Mouse (Mus musculus) liver, embryonic 14.5 days (tissue): ENCODE results near the gene Olfr279. TPM values are rescaled to one million over a fixed set of nuclear protein-coding genes. Genes with fewer than 3 reads are reported as not detected.

Experiments
- ATAC-seq: fragments of 200-750 bp; cut with Nextera tagmentation; 2 replicates; pipeline ENCODE4 v1.8.0; 2017; ENCODE audit warnings: moderate number of reproducible peaks, mild to moderate bottlenecking, moderate library complexity; ENCODE audit not compliant: insufficient read depth
- DNase-seq, 3 experiments: peaks; one replicate each; pipeline ENCODE4 v3.0.0-alpha.2; 2012 to 2013; ENCODE audit warnings: low read depth in 3 of 3, low spot score in 3 of 3
- H3K27ac ChIP-seq: fragments of 300-500 bp; sonication (generic); 2 replicates; pipeline ENCODE4 v1.5.1; 2014; ENCODE audit warnings: moderate library complexity, mild to moderate bottlenecking, control low read depth, inconsistent platforms
- H3K27me3 ChIP-seq: fragments of 300-500 bp; sonication (generic); 2 replicates; pipeline ENCODE4 v1.6.1; 2014; ENCODE audit warnings: mild to moderate bottlenecking, low read length, moderate library complexity; ENCODE audit not compliant: control insufficient read depth, insufficient read depth
- H3K36me3 ChIP-seq: fragments of 300-500 bp; sonication (generic); replicated peaks from 2 replicates; pipeline ENCODE4 v1.6.1; 2014; ENCODE audit warnings: low read depth; ENCODE audit not compliant: control insufficient read depth, insufficient read depth
- H3K4me1 ChIP-seq, 2 experiments: fragments of 200-500 bp in 1 of 2; fragments of 300-500 bp in 1 of 2; sonication (generic) in 1 of 2; replicated peaks; 2 replicates each; pipeline ENCODE4 v1.6.1; 2012 to 2014; ENCODE audit warnings: antibody characterized with exemption in 1 of 2, inconsistent platforms in 1 of 2, low read length in 1 of 2; ENCODE audit not compliant: control insufficient read depth in 2 of 2, insufficient read depth in 2 of 2
- H3K4me2 ChIP-seq: fragments of 300-500 bp; sonication (generic); 2 replicates; pipeline ENCODE4 v1.6.1; 2014; ENCODE audit warnings: low read depth, mild to moderate bottlenecking, control low read depth, moderate library complexity
- H3K4me3 ChIP-seq, 2 experiments: fragments of 200-500 bp in 1 of 2; fragments of 300-500 bp in 1 of 2; sonication (generic) in 1 of 2; 2 replicates each; pipeline ENCODE4 v1.5.1; 2012 to 2014; ENCODE audit warnings: low read depth in 2 of 2, low read length in 2 of 2, mild to moderate bottlenecking in 2 of 2, control low read depth in 1 of 2, inconsistent platforms in 1 of 2, moderate library complexity in 1 of 2; ENCODE audit not compliant: insufficient read depth in 1 of 2
- H3K9ac ChIP-seq: fragments of 300-500 bp; sonication (generic); replicated peaks from 2 replicates; pipeline ENCODE4 v1.6.1; 2014; ENCODE audit warnings: mild to moderate bottlenecking, control low read depth, moderate library complexity
- H3K9me3 ChIP-seq: fragments of 300-500 bp; sonication (generic); 2 replicates; pipeline ENCODE4 v1.6.1; 2016; ENCODE audit warnings: low read length, mixed read lengths; ENCODE audit not compliant: control insufficient read depth
- CTCF ChIP-seq: IDR thresholded peaks from 2 replicates; pipeline ENCODE4 v1.5.1; 2016; ENCODE audit warnings: antibody characterized with exemption, low read depth, control low read depth
- EP300 ChIP-seq: IDR thresholded peaks from 2 replicates; pipeline ENCODE4 v1.6.1; 2016; ENCODE audit warnings: antibody characterized with exemption, low read depth
- WGBS: fragments of 180-500 bp; shearing (Covaris S2); extraction: QIAGEN DNeasy Blood & Tissue Kit; methylation state at CpG from one replicate; pipeline ENCODE4 v1.1.7; 2014; ENCODE audit not compliant: insufficient replicate concordance; 5-methylcytosine and 5-hydroxymethylcytosine counted together
- polyA plus RNA-seq, 2 experiments: library from polyadenylated mRNA; depleted of rRNA in 1 of 2; stranded (reverse) in 1 of 2; unstranded in 1 of 2; fragments of >200 nt; fragmentation: Nextera tagmentation in 1 of 2; extraction: Ambion mirVana in 1 of 2; gene quantifications; 2 replicates each; pipeline versions ENCODE4 v1.2.1 to v1.2.3; 2012 to 2014

Gene Olfr279
- polyA plus RNA-seq, 2 experiments: not detected

DNA sequence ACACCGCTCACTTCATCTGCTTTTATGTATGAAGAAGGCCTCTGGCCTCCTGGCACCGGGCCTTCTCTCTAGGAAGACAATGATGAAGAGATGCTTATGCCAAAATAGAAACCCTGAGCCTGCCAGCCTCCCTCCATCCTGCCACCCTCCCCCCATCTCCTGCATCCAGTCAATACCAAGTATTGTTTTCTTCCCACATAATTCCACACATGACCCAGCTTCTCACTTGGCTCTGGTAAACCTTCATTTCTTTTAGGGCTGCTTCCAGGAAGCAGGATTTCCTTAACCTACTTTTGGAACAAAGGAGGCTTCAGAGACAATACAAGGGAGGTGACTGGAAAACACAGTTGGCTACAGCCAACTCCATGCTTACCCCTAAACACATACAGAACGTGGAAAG is 9.5 kb upstream of the Olfr279 start, which contains the start of gene Lalba:
TSS of gene Lalba (minus strand) at position 21 of the 400 bp plus-strand sequence.
- Histone ChIP-seq H3K4me1 (0 out of 4 replicates have a peak, but pooled peaks cover 0 to 2% of the 10 kb centered on the region in 2 experiments), H3K9me3 (no peaks in the 10 kb centered on the region), H3K4me3 (no peak within 1 kb of the TSS), H3K9ac (no peak within 1 kb of the TSS), H3K4me2 (no peak within 1 kb of the TSS), H3K36me3 (no peaks in the 10 kb centered on the region), H3K27ac (no peak within 1 kb of the TSS), H3K27me3 (no peaks in the 10 kb centered on the region)
- DNase-seq (no peak), ATAC-seq (no peak)
- TF ChIP-seq CTCF (no peak), EP300 (no peak)
- WGBS: 40% methylated on average over 3 of the region's 3 CpGs

DNA sequence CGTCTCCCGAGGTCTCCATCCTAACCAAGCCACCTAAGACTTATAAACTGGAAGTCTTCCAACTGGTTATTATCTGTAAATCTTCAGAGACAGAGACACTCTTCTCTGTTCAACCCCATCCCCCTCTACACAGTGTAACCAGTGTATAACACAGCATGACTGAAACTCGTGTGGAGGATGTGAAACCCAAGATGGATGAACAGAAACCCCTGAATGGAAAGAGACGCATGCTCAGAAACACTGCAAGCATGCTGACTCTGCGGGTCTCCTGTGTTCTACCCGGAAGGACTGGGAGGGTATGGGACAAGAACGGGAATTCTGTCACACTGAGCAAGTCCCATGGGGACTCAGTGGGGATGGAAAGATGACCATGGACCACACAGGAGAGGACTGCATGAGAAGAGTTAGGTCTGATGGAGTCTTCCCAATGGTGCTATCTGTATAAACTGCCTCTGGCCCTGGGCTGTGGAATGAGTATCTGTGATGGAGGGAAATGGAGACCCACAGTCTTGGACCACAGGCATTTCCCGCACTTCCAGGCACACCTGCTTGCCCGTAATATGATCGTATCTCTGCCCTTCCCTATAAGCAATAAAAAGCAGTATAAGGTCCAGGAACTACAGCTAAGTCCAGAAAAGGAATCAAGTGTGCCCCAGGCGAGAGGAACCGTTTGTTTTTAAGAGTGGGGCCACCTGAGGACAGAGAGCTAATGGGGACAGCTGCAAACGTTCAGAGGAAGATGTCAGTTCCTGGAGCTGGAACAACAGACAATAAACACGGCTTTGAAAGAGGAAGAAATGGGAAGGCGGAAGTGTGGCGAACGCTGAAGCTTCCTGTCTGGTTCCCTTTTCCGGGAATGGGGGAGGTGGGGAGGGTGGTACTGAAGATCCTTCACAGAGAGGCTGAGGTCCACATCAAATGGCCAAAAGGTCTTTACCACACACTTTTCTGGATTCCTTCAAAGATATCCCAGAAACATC is 8.0 kb upstream of the Olfr279 start:
- Histone ChIP-seq H3K9ac (no peak overlapping the region), H3K36me3 (no peaks in the 10 kb centered on the region), H3K4me2 (no peak overlapping the region), H3K4me3 (no peak overlapping the region), H3K9me3 (no peaks in the 10 kb centered on the region), H3K4me1 (0 out of 4 replicates have a peak, but pooled peaks cover 0 to 2% of the 10 kb centered on the region in 2 experiments), H3K27ac (no peak overlapping the region), H3K27me3 (no peaks in the 10 kb centered on the region)
- TF ChIP-seq EP300 (no peak), CTCF (no peak)
- WGBS: 34% methylated on average over 18 of the region's 18 CpGs
- DNase-seq (no peak), ATAC-seq (no peak)

DNA sequence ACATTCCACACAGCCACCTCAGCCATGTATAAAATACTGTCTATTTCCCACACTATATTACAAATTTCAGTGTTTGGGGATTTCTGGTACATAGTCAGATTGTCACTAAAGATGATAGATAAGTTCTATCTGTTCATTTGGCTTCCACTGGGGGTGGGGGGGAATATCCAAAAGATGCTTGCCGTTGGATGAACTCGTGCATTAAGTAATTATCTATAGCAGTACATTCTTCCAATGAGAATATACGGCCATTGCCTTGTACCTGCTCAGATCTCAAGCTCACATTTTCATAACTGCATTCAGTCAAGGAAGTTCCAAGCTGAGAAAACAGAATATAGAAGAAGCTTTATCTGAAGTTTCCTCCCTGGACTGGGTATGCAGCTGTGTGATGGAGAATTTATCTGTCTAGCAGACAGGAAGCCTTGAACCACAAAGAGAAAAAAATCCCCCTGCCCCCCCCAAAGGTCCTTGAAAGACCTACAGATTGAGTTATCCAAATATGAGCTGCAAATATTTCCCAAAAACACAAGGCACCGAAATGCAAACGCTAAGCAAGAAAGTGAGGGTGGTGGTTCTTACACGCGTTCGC is 5.7 kb upstream of the Olfr279 start:
- no peaks in the 10 kb centered on the region for H3K36me3 ChIP-seq
- H3K27me3 ChIP-seq: no peaks in the 10 kb centered on the region
- TF ChIP-seq EP300: no peak
- no peaks in the 10 kb centered on the region for H3K9me3 ChIP-seq
- no peak overlapping the region for H3K27ac ChIP-seq
- DNase-seq: no peak
- no peak for ATAC-seq
- 57% methylated on average over 8 of the region's 8 CpGs for WGBS
- H3K9ac ChIP-seq: no peak overlapping the region
- no peak overlapping the region for H3K4me3 ChIP-seq
- H3K4me1 ChIP-seq: 0 out of 4 replicates have a peak, but pooled peaks cover 0 to 2% of the 10 kb centered on the region in 2 experiments
- no peak overlapping the region for H3K4me2 ChIP-seq

DNA sequence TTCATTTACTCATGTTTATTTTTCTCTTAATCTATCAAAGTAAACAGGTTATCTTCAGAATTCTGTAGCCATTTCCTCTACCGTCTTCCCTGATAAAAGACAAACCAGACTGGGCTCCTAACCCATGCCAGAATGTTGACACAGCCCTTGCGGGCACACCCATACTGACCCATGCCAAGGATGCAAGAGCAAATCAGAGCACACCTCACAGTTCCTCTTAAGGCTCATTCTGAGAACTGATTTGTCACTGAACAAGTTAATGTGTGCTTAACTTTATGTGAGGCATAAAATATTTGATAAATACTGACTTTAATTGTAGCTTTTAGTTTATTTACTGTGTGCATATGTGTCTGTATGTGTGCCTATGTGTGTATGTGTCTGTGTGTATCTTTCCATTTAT is 870 bp upstream of the Olfr279 start:
- no peak for TF ChIP-seq CTCF
- no peak for TF ChIP-seq EP300
- Histone ChIP-seq H3K4me2 (no peak overlapping the region), H3K4me1 (no peaks in the 10 kb centered on the region), H3K9ac (no peak overlapping the region), H3K36me3 (no peaks in the 10 kb centered on the region), H3K9me3 (no peaks in the 10 kb centered on the region), H3K4me3 (no peak overlapping the region), H3K27me3 (no peaks in the 10 kb centered on the region), H3K27ac (no peak overlapping the region)
- WGBS: 46% methylated on average over 2 of the region's 2 CpGs
- DNase-seq (no peak), ATAC-seq (no peak)

DNA sequence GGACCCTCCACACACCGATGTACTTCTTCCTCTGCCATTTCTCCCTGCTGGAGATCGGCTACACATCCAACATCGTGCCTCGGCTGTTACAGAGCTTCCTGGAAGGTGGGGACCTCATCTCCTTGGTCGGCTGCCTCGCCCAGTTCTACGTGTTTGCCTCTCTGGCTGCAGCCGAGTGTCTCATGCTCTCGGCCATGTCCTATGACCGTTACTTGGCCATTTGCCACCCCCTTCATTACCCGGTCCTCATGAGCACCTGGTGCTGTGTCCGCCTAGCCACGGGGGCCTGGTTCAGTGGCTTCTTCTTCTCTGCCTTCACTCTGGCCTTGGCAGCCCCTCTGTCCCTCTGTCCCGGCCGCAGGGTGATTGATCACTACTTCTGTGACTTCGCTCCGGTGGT is 5.4 kb downstream of the Olfr279 start:
- DNase-seq: no peak
- 70% methylated on average over 17 of the region's 17 CpGs for WGBS
- Histone ChIP-seq H3K4me3 (no peak overlapping the region), H3K27ac (no peak overlapping the region), H3K36me3 (no peaks in the 10 kb centered on the region), H3K4me2 (no peak overlapping the region), H3K9ac (no peak overlapping the region), H3K4me1 (no peaks in the 10 kb centered on the region), H3K9me3 (no peaks in the 10 kb centered on the region), H3K27me3 (no peaks in the 10 kb centered on the region)
- TF ChIP-seq CTCF: no peak
- TF ChIP-seq EP300: no peak
- no peak for ATAC-seq
